Mouse (Mus musculus) kidney, postnatal 4 days (tissue): ENCODE measurements around the gene Nprl2.

Source experiments
- DNase-seq, 2 experiments: peaks; one replicate each; pipeline ENCODE4 v3.0.0; 2021; ENCODE audit warnings: mixed read lengths in 2 of 2

Nprl2 gene

GRCm38 (mm10) chr9:107534408-107535202, 7.4 kb upstream of the Nprl2 start:
- peak; percentile 56 to 63 for DNase-seq

DNA sequence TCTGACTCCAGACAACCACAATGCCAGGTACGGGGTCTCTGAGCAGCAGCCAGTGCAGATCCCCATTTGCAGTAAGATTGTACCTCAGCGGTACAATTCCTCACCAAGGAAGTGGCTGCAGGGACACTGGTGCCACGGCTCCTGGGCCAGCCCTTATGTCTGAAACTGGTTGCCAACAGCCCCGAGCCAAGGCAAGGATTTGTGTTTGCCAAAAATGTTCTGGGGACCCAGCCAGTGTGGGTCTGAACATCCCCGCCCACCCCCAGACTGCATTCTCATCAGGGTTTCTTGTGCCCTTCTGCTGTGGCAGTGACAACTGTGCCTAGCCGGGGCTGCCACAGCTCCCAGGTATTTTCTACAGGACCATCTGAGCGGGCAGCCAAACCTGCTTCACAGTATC, 3.8 kb upstream of the Nprl2 start:
- no peak for DNase-seq

DNA sequence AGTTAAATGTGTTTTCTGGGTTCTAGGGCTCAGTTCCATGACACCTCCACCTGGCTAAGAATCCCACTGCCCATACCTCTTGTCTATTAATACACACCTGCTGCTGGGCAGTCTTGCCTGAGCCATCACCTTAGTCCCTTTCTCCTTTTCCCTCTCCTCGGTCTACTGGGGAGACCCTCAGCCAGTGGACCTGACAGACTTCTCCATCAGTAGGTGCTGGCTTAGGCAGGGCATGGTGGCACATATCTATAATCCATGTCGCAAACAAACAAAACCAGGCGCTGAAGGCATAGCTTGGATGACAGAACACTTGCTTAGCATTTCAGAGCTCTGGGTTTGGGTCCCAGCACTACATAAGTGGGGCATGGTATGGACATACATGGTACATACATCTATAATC, 3.3 kb upstream of the Nprl2 start:
- DNase-seq: no peak

- DNase-seq: no peak
These were observed 2.1 kb upstream of the Nprl2 start for GRCm38 (mm10) chr9:107539940-107540339.

DNA sequence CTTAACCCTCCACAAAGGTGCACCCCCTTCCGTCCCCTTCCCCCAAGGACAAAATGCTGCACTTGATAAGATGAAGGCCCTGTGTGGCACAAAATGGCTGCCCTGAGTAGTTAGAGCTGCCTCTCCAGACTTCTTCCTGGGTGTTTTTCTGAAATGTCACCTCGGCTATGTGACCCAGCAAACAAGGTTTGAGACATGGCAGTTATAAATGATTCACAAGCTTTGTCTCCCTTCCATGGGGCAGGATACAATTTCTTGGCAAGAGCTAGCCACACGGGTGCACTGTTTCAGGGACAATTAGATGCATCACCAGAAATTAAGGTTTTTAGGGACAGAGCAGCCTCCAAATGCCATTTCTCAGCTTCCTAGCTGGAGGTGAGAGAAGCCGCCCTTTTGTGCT, 1.6 kb upstream of the Nprl2 start:
- no peak for DNase-seq

DNA sequence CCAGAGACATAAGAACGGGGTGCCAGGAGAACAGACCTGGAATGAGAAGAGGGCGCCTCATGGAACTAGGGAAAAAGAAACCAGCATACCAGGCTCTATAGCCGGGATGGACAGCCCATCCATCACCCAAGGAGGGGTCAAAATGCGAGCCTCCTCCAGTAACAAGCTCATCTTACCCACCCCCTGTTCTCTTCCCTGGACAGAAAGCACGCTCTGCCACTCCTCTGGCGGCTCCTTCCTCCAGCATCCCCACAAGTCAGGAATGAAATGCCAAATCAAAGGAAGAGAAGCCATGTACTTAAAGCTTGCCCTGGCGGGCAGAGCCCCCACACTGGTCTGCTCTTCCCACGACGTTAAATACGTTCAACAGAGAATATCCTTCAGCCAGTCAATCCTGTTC, 1.0 kb upstream of the Nprl2 start:
- no peak for DNase-seq

DNA sequence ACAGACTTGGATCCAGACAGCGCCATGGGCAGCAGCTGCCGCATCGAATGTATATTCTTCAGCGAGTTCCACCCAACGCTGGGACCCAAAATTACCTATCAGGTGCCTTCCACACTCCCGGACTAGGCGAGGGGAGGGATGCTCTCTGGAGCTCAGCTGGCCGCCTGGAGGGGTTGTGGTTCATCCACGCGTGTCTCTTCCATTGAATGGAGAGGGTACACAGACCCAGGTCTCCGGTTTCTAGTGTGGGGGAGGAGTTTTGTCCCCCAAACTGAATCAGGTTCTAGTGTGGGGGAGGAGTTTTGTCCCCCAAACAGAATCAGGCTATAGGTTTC, 293 bp downstream of the Nprl2 start:
- no peak for DNase-seq

GRCm38 (mm10) chr9:107542721-107543120, 695 bp downstream of the Nprl2 start:
- DNase-seq: peak; percentile 41 to 57

DNA sequence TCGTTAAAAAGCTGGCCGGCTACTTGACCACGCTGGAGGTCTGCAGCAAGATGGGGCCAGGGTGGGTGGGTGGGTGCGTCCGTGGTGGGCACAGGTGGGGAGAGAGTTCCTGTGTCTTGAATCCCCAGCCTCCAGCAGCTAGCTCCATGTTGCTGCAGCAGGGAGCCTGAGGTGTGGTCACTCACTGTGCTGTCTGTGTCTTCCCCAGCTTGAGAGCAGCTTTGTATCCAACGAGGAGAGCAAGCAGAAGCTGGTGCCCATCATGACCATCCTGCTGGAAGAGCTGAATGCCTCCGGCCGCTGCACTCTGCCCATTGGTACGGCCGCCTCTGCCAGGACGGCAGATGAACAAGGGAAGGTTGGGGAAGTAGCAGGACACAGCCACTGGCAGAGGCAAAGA, 1.3 kb downstream of the Nprl2 start:
- no peak for DNase-seq

DNA sequence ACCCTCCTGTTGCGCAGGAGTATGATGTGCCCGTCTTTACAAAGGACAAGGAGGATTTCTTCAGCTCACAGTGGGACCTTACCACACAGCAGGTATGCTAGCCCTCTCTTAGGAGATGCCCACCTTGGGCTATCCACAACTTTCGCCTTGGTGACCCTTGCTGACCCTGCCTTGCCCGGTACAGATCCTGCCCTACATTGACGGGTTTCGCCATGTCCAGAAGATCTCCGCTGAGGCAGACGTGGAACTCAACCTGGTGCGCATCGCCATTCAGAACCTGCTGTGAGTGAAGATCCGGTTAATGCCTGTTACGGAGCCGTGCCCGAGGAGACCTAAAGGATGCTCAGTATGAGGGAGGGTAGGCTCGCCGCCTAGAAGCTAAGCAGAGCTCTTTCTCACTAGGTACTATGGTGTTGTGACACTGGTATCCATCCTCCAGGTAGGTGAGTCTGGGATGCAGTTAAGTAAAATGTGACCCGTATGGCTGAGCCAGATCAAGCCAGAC, 2.2 kb downstream of the Nprl2 start:
- no peak for DNase-seq

- no peak for DNase-seq
These were observed 2.7 kb downstream of the Nprl2 start for GRCm38 (mm10) chr9:107544729-107545128.

DNA sequence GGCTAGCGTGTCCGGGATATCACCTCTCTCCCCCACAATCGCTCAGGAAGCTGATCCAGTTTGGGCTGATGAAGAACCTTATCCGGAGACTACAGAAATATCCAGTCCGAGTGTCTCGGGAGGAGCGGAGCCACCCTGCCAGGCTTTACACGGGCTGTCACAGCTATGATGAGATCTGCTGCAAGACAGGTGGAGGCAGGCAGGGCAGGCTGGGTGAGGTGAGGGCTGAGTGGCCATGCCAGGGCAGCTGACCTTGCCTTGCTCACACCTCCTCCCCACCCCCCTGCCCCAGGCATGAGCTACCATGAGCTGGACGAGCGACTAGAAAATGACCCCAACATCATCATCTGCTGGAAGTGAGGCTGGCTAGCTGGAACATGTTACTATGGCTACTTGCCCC, 3.2 kb downstream of the Nprl2 start:
- DNase-seq: no peak

DNA sequence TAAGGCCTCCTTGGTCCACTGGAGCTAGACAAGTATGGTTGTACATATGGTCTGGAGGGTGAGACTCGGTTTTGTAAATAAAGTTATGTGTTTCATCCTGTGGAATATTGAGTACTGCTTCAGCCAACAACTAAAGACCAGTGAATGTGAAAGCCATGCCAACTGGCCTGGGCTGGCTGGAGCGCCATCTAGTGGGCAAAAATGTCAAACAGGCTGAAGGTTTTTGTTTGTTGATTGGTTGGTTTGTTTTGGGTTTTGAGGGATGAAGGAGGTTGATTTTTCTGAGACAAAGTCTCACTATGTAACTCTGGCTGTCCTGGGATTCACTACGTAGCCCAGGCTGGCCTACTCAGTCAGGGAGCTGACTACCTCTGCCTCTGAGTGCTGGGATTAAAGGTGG, 3.6 kb downstream of the Nprl2 start:
- DNase-seq: peak; percentile 88 to 89

DNA sequence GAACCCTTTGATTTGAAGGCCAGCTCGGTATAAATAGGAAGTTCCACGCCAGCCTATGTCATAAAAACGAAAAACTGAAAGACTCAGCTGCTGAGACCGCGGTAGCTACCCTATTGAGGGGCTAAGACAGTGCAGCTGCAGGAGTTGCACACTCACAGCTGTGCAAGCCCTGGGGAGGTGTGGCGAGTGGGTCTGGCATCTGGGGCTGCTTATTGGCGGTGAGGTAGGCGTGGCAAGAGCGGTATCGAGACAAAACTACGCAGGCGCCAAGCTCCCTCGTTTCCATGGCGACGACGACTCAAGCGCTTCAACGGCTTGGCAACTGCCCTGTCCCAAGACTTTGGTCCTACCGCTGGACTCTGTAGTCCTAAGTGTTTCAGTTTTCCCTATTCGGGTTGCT, 5.0 kb downstream of the Nprl2 start, which contains the start of gene Zmynd10:
Gene Zmynd10, plus strand, starts transcription at position 273 of the 400 bp plus-strand sequence.
- peak; percentile 95 to 97 for DNase-seq

GRCm38 (mm10) chr9:107547957-107548356, 5.9 kb downstream of the Nprl2 start:
- DNase-seq: no peak

DNA sequence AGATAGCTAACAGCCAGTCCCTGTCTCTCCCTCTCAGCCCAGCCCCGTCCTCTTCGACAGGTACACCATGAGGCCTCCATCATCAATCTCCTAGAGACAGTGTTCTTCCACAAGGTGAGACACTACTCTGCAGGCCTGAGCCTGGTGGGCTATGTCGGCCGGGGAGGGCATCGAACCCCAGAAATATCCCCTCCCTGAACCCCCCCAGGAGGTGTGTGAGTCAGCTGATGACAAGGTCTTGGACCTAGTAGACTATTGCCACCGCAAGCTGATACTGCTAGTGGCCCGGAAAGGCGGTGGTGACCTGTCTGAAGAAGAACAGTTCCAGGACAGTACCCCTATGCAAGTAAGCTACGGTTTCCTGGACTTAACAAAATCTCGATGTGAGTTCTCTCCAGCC, 6.8 kb downstream of the Nprl2 start:
- no peak for DNase-seq

- DNase-seq: no peak
These were observed 7.5 kb downstream of the Nprl2 start for GRCm38 (mm10) chr9:107549297-107550074.

DNA sequence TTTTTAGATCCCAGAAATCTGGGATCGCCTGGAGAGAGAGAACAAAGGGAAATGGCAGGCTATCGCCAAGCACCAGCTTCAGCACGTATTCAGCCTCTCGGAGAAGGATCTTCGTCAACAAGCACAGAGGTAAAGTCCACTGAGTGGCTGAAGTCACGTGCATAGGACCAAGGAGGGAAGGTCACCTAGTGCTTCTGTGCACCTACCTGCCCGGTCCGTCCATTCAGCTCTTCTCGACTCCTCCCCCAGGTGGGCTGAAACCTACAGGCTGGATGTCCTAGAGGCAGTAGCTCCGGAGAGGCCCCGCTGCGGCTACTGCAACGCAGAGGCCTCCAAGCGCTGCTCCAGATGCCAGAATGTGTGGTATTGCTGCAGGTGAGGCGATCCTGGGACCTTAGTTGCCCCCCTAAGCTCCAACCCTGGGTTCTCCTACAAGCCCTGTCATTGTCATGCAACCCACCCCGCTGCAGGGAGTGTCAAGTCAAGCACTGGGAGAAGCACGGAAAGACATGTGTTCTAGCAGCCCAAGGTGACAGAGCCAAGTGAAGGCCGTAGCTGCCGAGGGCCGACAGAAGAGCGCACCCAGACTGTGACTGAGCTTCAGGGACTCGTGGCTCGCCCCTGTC, 8.6 kb downstream of the Nprl2 start:
- peak; percentile 46 to 70 for DNase-seq

GRCm38 (mm10) chr9:107551117-107551889, 9.3 kb downstream of the Nprl2 start, which contains the start of gene Rassf1:
Rassf1 (plus strand) TSS chr9:107551555.
- DNase-seq: peak; percentile 81 to 87

- peak; percentile 37 to 59 for DNase-seq
These were observed 9.9 kb downstream of the Nprl2 start for GRCm38 (mm10) chr9:107551890-107552355.

- peak; percentile 11 to 14 for DNase-seq
These were observed 10.8 kb downstream of the Nprl2 start for GRCm38 (mm10) chr9:107552690-107553393.
